Mouse (Mus musculus) CH12.LX (cell line): ENCODE results near the gene Dpep3. TPM values are rescaled to one million over a fixed set of nuclear protein-coding genes. Genes with fewer than 3 reads are reported as not detected.

Experiments
- DNase-seq: peaks from one replicate; pipeline ENCODE4 v3.0.0-alpha.2; 2013; ENCODE audit errors: extremely low read depth
- H3K27ac ChIP-seq: 2 replicates; pipeline ENCODE4 v1.5.1; 2012; ENCODE audit warnings: low read depth, mild to moderate bottlenecking, control low read depth, moderate library complexity; ENCODE audit not compliant: insufficient read depth
- H3K27me3 ChIP-seq: replicated peaks from 2 replicates; pipeline ENCODE3; 2012; ENCODE audit warnings: inconsistent platforms
- H3K36me3 ChIP-seq, 2 experiments: replicated peaks in 1 of 2; 2 replicates each; pipeline versions ENCODE3 to v1.6.1; 2012; ENCODE audit warnings: inconsistent platforms in 1 of 2, low read length in 1 of 2, mild to moderate bottlenecking in 1 of 2, mixed read lengths in 1 of 2, moderate library complexity in 1 of 2; ENCODE audit not compliant: control insufficient read depth in 1 of 2, insufficient read depth in 1 of 2
- H3K4me1 ChIP-seq, 2 experiments: 2 replicates each; pipeline ENCODE4 v1.6.1; 2012; ENCODE audit warnings: inconsistent platforms in 1 of 2, moderate library complexity in 1 of 2; ENCODE audit not compliant: insufficient read depth in 2 of 2, control insufficient read depth in 1 of 2
- H3K4me2 ChIP-seq: 2 replicates; pipeline ENCODE4 v1.6.1; 2012; ENCODE audit warnings: low read depth, mild to moderate bottlenecking, control low read depth; ENCODE audit not compliant: poor library complexity, insufficient read depth, severe bottlenecking
- H3K4me3 ChIP-seq, 3 experiments: fragments of 150-350 bp in 1 of 3; sonication (generic) in 1 of 3; replicated peaks in 1 of 3; 2 replicates each; pipeline versions ENCODE3 to v1.5.1; 2011 to 2012; ENCODE audit warnings: low read depth in 2 of 3, low read length in 2 of 3, mild to moderate bottlenecking in 2 of 3, moderate library complexity in 2 of 3, control low read depth in 1 of 3, improper control_type of control experiment in 1 of 3, inconsistent platforms in 1 of 3, mixed read lengths in 1 of 3; ENCODE audit not compliant: poor library complexity in 1 of 3
- H3K79me2 ChIP-seq: replicated peaks from 2 replicates; pipeline ENCODE4 v1.6.1; 2012; ENCODE audit warnings: mild to moderate bottlenecking, moderate library complexity; ENCODE audit not compliant: control insufficient read depth, poor library complexity, insufficient read depth, severe bottlenecking; ENCODE audit errors: extremely low read depth
- H3K9ac ChIP-seq: 2 replicates; pipeline ENCODE4 v1.6.1; 2012; ENCODE audit warnings: low read depth, mild to moderate bottlenecking, control low read depth, moderate library complexity; ENCODE audit not compliant: insufficient read depth
- H3K9me3 ChIP-seq: replicated peaks from 2 replicates; pipeline ENCODE3; 2012; ENCODE audit warnings: low read length, inconsistent platforms, mixed read lengths
- CHD1 ChIP-seq: IDR thresholded peaks from 2 replicates; pipeline ENCODE4 v1.6.1; 2012; ENCODE audit warnings: low read depth, low read length, improper control_type of control experiment, inconsistent platforms
- CTCF ChIP-seq, 2 experiments: IDR thresholded peaks in 1 of 2; conservative IDR thresholded peaks in 1 of 2; 2 replicates each; pipeline ENCODE4 v1.5.1; 2011 to 2012; ENCODE audit warnings: low read depth in 2 of 2, low read length in 2 of 2, improper control_type of control experiment in 1 of 2, inconsistent platforms in 1 of 2, mild to moderate bottlenecking in 1 of 2, moderate library complexity in 1 of 2
- E2F4 ChIP-seq: IDR thresholded peaks from 2 replicates; pipeline ENCODE4 v1.6.1; 2011; ENCODE audit warnings: low read depth, low read length, improper control_type of control experiment; ENCODE audit not compliant: insufficient replicate concordance
- ELF1 ChIP-seq: IDR thresholded peaks from 2 replicates; pipeline ENCODE4 v1.6.1; 2014; ENCODE audit warnings: low read depth, mild to moderate bottlenecking, inconsistent platforms, low read length, improper control_type of control experiment
- EP300 ChIP-seq: IDR thresholded peaks from 2 replicates; pipeline ENCODE4 v1.6.1; 2011; ENCODE audit warnings: low read length, improper control_type of control experiment
- GABPA ChIP-seq: IDR thresholded peaks from 2 replicates; pipeline ENCODE4 v1.6.1; 2012; ENCODE audit warnings: low read depth, low read length, improper control_type of control experiment, inconsistent platforms; ENCODE audit not compliant: insufficient replicate concordance
- IRF4 ChIP-seq: IDR thresholded peaks from 2 replicates; pipeline ENCODE4 v1.6.1; 2014; ENCODE audit warnings: low read depth, mild to moderate bottlenecking, inconsistent platforms, low read length, improper control_type of control experiment
- KAT2A ChIP-seq: IDR thresholded peaks from 2 replicates; pipeline ENCODE4 v1.6.1; 2012; ENCODE audit warnings: low read length, improper control_type of control experiment, inconsistent platforms; ENCODE audit not compliant: insufficient replicate concordance
- MAX ChIP-seq: IDR thresholded peaks from 2 replicates; pipeline ENCODE4 v1.6.1; 2011; ENCODE audit warnings: low read length, improper control_type of control experiment
- MEF2A ChIP-seq: IDR thresholded peaks from 2 replicates; pipeline ENCODE4 v1.6.1; 2014; ENCODE audit warnings: low read depth, mild to moderate bottlenecking, inconsistent platforms, low read length, improper control_type of control experiment, borderline replicate concordance
- MXI1 ChIP-seq: IDR thresholded peaks from 2 replicates; pipeline ENCODE4 v1.6.1; 2011; ENCODE audit warnings: mild to moderate bottlenecking, low read depth, low read length, improper control_type of control experiment
- MYC ChIP-seq: IDR thresholded peaks from 2 replicates; pipeline ENCODE4 v1.6.1; 2011; ENCODE audit warnings: low read depth, mild to moderate bottlenecking, improper control_type of control experiment, low read length
- NELFE ChIP-seq: IDR thresholded peaks from 2 replicates; pipeline ENCODE4 v1.6.1; 2011; ENCODE audit warnings: low read depth, low read length, improper control_type of control experiment
- NRF1 ChIP-seq: IDR thresholded peaks from 2 replicates; pipeline ENCODE4 v1.6.1; 2014; ENCODE audit warnings: low read depth, mild to moderate bottlenecking, inconsistent platforms, low read length, improper control_type of control experiment, moderate library complexity
- PAX5 ChIP-seq: IDR thresholded peaks from 2 replicates; pipeline ENCODE4 v1.6.1; 2012; ENCODE audit warnings: low read length, inconsistent platforms, mixed read lengths
- RAD21 ChIP-seq: IDR thresholded peaks from 2 replicates; pipeline ENCODE4 v1.6.1; 2011; ENCODE audit warnings: low read depth, mild to moderate bottlenecking, low read length, improper control_type of control experiment, moderate library complexity
- RCOR1 ChIP-seq: conservative IDR thresholded peaks from 2 replicates; pipeline ENCODE4 v1.6.1; 2012; ENCODE audit warnings: low read depth, mild to moderate bottlenecking, inconsistent platforms, low read length, improper control_type of control experiment
- SIN3A ChIP-seq: IDR thresholded peaks from 2 replicates; pipeline ENCODE4 v1.6.1; 2012; ENCODE audit warnings: low read length, improper control_type of control experiment, inconsistent platforms
- SMC3 ChIP-seq: IDR thresholded peaks from 2 replicates; pipeline ENCODE4 v1.6.1; 2011; ENCODE audit warnings: low read depth, low read length, improper control_type of control experiment
- UBTF ChIP-seq: IDR thresholded peaks from 2 replicates; pipeline ENCODE4 v1.6.1; 2012; ENCODE audit warnings: low read depth, mild to moderate bottlenecking, inconsistent platforms, low read length, improper control_type of control experiment, moderate library complexity
- USF1 ChIP-seq: IDR thresholded peaks from 2 replicates; pipeline ENCODE4 v1.6.1; 2014; ENCODE audit warnings: low read depth, mild to moderate bottlenecking, inconsistent platforms, low read length, improper control_type of control experiment
- USF2 ChIP-seq: conservative IDR thresholded peaks from 2 replicates; pipeline ENCODE4 v1.6.1; 2011; ENCODE audit warnings: low read depth, low read length, improper control_type of control experiment
- ZC3H11A ChIP-seq: IDR thresholded peaks from 2 replicates; pipeline ENCODE4 v1.6.1; 2012; ENCODE audit warnings: low read depth, mild to moderate bottlenecking, inconsistent platforms, low read length, improper control_type of control experiment
- ZKSCAN1 ChIP-seq: IDR thresholded peaks from 2 replicates; pipeline ENCODE4 v1.6.1; 2012; ENCODE audit warnings: low read depth, inconsistent platforms, low read length, improper control_type of control experiment, borderline replicate concordance
- ZMIZ1 ChIP-seq: IDR thresholded peaks from 2 replicates; pipeline ENCODE4 v1.6.1; 2012; ENCODE audit warnings: low read depth, mild to moderate bottlenecking, inconsistent platforms, low read length, improper control_type of control experiment
- ZNF384 ChIP-seq: IDR thresholded peaks from 2 replicates; pipeline ENCODE4 v1.6.1; 2012; ENCODE audit warnings: low read depth, low read length, improper control_type of control experiment, inconsistent platforms
- dilution Hi-C: fragments of 300-500 bp; cut with MboI; formaldehyde crosslinking; loops from 2 replicates; pipeline ENCODE4 v1.14.3; 2020; ENCODE audit warnings: low sequenced_read_pairs; ENCODE audit not compliant: extremely low pct_unique_long_range_greater_than_20kb, extremely low pct_ligation_motif_present
- in situ Hi-C: fragments of 300-500 bp; cut with MboI; formaldehyde crosslinking; loops from 3 replicates; pipeline ENCODE4 v1.14.3; 2019; ENCODE audit warnings: low sequenced_read_pairs, low pct_ligation_motif_present, low pct_unique_long_range_greater_than_20kb, mixed read lengths
- polyA plus RNA-seq: library from polyadenylated mRNA; unstranded; fragments of >175 nt; gene quantifications from 2 replicates; pipeline ENCODE4 v1.2.1, GENCODE M21; 2012; ENCODE audit warnings: low read depth; ENCODE audit not compliant: insufficient read length
- total RNA-seq, 2 experiments: library from RNA; depleted of rRNA; stranded (reverse); fragments of 300-350 nt in 1 of 2; fragments of >200 nt in 1 of 2; gene quantifications; 2 replicates each; pipeline ENCODE4 v1.2.3; 2012 to 2014

Gene Dpep3
- total and polyA plus RNA-seq, 3 experiments = not detected

DNA sequence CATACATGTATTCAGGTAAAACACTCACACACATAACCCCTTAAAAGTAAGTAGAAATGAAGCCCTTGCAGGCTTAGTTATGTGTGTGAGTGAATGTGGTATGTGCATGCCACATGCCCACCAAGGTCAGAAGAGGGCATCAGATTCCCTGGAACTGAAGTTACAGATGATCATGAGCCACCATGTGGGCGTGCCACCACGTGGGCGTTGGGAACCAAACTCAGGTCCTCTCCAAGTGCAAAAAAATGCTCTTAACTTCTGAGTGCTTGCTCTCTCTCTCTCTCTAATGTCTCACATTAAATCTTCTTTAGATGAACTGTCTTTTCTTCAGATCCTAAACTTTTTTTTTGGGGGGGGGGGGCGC, 40.9 kb downstream of the Dpep3 start, which contains the start of gene Psmb10:
Psmb10 (minus strand) TSS at position 139 of the 364 bp plus-strand sequence.
- H3K79me2 ChIP-seq = no peaks in the 10 kb centered on the region
- peak within 1 kb of the TSS; percentile 67 for H3K27ac ChIP-seq
- TF ChIP-seq NELFE (no peak), RAD21 (peak; percentile 24), ZNF384 (no peak), E2F4 (no peak), PAX5 (no peak), MYC (peak; percentile 96), ZMIZ1 (no peak), NRF1 (no peak), SMC3 (peak; percentile 12; the same call in 1 of the 2 replicates), IRF4 (no peak), ELF1 (no peak), CTCF (conservative IDR thresholded peaks at IDR 0.05 in 1 of 2, IDR thresholded peaks at IDR 0.05 in 1 of 2; ENCODE audit: low read depth in 2 of 2, low read length in 2 of 2) (peak in 1 of 2 experiments; percentile 41; a peak in 2 of 4 replicates), KAT2A (no peak), MEF2A (no peak), ZKSCAN1 (no peak), RCOR1 (no peak), GABPA (no peak), ZC3H11A (no peak), MAX (peak; percentile 85), USF2 (peak; percentile 17; the same call in 1 of the 2 replicates), UBTF (0 out of 2 replicates have a peak, but pooled peaks have one; percentile 3), USF1 (peak; percentile 30), MXI1 (peak; percentile 99), SIN3A (0 out of 2 replicates have a peak, but pooled peaks have one; percentile 7), CHD1 (no peak), EP300 (no peak)
- H3K4me3 ChIP-seq = peak within 1 kb of the TSS; percentile 85 to 96 (median 92)
- DNase-seq = peak; percentile 57
- H3K36me3 ChIP-seq = peaks cover 9 to 51% of the 10 kb centered on the region in 2 experiments
- H3K4me1 ChIP-seq = peaks cover 3 to 29% of the 10 kb centered on the region in 2 experiments; a peak in 3 of 4 replicates
- dilution Hi-C loops (no loop called here), in situ Hi-C loops (loop anchor here (5.0 kb wide), 1 partner anchor 46 kb away; the partner anchor contains the start of gene Nrn1l)
- H3K27me3 ChIP-seq = no peaks in the 10 kb centered on the region
- peak within 1 kb of the TSS; percentile 70 for H3K4me2 ChIP-seq
- H3K9ac ChIP-seq = peak within 1 kb of the TSS; percentile 64
- no peaks in the 10 kb centered on the region for H3K9me3 ChIP-seq
